Mouse (Mus musculus): ENCODE measurements around the gene Gcg.

The Gcg gene

DNA sequence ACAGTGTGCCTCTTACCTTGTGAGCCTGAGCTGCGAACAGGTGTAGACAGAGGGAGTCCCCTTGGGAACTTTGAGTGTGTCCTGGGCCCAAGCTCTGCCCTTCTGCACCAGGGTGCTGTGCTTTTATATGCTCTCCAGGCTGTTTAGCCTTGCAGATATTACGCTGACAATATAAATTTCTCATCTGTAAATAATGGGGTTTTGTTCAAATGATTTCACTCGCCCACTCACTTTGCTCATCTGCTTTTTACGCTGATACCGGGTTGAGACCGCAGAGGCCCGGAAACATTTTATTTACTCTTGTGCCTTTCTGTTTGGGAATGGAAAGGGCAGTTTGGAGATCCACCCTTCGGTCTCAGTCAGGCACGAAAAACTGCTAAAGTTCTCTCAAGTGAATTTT, at the start of gene Gcg:
Gene Gcg (minus strand): TSS at position 101 of the 400 bp plus-strand sequence.
- no peak for DNase-seq (ENCODE audit: low spot score)

DNA sequence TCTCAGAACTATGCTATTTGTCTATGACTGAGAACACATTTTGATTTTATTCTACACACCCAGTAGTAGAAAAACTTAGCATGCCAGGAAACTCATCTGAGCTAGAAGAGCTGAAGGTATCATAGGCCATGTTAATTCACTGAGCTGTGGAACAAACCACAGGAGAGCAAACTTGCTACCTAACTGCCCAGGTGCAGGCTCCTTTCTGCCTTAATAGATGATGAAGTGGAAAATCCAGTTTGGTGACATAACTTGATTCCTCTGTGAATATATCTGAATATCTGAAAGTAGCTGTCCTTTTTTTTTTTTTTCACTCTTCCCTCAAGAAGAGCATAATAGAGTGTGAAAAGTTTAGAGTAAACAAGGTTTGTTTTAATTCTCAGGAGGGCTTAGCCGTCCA, 47.6 kb upstream of the Gcg start:
- no peak for DNase-seq (ENCODE audit: low spot score)

DNA sequence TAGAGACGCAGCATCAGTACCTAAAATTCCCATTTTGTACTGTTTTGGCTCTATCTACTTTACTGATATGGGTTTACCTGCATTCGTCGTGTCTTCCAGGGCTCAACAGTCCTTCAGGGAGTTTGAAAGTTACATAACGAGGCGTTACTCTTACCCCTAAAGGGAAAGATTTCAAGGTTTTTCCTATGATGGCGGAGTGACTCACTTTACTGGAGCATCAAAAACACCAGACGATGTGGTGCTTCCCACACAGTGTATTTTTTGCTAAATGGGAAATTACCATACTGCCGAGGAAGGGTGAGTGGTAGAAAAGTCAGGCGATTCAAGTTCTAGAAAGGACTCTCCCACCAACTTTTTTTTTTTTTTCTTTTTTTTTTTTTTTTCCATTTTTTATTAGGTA, 42.9 kb upstream of the Gcg start:
- no peak for DNase-seq (ENCODE audit: low spot score)

DNA sequence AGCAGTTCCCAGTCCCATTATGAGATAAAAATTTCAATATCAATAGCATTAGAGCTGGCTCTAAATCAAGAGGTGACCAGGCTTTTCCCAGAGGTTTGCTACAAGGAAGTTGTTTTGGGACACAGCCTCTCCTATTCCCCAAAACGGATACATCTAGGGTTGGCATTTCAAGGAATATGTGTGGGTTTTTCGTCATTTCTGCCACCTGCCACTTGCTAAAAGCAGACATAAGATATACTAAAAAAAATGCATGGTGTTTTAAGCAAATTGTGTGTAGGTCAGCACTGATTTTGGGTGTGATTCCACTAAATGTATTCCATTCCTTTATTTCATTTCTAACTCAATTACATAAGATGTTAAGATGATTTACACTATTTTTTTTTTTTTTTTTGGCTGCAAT, 34.3 kb upstream of the Gcg start:
- no peak for DNase-seq (ENCODE audit: low spot score)

DNA sequence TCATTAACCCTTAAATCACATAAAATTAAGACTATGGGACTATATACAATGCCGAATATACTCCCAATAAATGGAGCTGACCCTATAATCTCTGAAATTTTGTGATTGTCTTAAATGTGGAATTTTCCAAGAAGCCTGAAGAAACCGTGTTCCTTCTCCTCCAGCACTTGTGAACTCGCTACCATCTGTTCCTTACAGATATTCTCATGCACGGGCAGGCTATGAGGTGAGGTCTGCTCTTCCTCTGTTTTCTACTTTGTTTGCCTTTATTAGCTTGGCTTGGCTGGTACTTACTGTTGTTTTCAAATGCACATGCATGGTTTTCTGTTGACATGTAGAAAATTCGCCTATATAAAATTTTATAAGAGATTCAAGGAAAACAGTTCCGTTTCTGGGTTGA, 31.0 kb upstream of the Gcg start:
- no peak for DNase-seq (ENCODE audit: low spot score)

DNA sequence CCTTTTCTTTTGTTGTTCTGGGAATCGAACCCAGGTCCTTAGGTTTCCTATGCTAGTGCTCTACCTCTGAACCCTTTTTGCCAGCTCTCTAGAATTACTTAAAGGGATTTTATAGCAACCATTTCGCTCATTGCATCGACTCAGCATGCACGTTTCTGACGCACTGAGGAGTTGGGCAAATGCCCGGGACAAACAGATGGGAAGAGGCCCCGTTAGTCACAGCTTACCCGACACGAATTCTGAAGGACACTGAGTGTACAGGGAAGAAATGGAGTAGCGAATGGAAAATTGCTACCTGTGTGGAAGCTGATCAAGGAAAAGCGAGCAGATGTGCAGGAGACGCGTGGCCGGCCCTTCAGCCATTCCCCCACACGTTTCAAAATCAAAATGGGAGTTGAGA, 30.0 kb upstream of the Gcg start:
- DNase-seq (ENCODE audit: low spot score), result no peak

DNA sequence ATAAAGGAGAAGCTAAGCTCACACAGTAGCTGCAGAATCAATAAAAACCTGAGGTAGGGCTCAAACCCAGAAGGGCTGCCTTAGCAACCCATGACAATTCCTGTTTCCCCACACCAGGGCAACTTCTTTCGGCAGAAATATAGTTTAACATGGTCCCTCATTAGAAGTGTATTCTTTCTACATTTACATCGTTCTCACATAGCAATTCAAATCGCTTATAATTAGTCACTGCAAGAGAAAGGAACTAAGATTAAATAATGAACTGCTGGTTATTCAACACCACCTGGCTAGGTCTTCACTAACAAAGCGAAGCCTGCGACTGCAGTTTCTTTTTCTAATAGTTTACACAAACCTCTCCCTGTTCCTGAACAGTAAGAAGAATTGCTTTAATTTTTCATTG, 23.7 kb upstream of the Gcg start:
- no peak for DNase-seq (ENCODE audit: low spot score)

DNA sequence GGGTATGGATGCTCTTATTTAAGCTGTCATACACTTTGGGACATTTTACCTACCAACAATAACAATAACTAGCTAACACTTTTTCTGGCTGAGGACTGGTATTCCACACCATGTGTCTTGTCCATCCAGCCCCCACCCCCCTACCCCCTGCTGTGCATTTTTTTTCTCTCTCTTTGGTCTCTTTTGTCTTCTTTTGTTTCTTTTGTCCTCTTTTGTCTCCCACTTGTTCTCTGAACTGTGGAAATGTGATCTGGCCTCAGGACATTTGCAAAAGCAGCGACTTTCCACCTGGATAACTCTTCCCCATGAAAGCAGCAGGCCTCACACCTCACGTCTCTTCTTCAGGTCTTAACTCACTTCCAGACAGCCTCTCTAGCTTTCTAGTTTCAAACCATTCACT, 23.0 kb upstream of the Gcg start:
- no peak for DNase-seq (ENCODE audit: low spot score)

DNA sequence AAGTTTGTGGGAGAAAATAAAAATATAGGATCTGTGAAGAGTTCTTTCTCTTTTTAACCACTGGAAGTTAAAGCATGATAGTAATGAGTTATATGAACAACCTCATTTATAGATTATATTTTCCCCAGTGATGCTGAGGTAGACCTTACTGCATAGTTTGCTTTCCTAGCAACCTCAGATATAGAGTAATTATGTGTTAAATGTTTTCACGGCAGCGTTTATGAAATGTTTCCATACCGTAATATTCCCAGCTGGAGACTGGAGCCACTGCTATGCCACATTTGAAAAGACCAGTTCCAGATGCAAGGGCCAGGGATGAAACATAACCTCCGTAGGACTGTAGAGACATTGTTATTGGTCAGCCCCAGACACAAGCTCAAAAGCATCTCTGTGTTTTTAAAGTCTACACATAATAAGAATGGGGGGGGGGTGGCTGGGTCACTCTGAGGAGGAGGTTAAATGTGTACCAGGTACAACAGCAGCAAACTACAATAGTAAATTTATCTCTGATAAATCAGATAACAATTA, 20.9 kb upstream of the Gcg start:
- DNase-seq (ENCODE audit: low spot score), result no peak

DNA sequence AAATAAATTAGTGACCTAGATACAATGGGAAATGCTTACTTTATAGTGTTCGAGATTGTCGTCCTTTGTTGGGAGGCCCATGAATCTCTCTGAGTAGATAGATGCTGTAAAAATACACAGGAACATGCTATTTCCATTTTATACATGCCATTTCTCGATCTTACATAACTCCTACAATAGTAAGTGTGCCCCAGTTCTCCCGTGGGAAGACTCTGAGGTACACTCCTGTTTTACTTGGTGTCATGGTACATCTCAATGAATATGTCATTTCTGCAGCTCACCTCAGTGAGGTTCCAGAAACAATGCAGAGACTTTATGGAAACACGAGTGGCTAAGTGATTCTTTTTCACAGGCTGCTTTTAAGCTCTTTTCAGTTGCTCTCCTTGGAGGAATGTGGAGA, 19.9 kb upstream of the Gcg start:
- no peak for DNase-seq (ENCODE audit: low spot score)

DNA sequence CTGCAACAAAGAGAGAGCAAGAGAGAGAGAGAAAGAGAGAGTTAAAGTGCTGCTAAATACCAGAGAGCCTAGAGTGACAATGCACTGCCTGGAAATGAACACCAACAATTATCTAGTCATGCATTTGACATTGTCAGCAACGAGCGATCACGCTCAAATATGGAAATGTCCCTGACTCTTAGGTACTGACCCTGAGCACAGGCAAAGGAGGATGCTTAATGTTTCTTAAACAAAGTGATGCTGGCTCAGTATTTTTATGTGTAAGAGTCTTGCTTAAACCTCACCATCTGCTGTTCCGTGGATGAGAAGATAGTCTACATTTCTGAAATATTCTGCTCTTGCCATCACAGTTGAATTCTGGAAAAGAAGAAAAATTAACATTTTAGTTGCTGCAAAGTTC, 19.1 kb upstream of the Gcg start:
- DNase-seq (ENCODE audit: low spot score), result no peak

DNA sequence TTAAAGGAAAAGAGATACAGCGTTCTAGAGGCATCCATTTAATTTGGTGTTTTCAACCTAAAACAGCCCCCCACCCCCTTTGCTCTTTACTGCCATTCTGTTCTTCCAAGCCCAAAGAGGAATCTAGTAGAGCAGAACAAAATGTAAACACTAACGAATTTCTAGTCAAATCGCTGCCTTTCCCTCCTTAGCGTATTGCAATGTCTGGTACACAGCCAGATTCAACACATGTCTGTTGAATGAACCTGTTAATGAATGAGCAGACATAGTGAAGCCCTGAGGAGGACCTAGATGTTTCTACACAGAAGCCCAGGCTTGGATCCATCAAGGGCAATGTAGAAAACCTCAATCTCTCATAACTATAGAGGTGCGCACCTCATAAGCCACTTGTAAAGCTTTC, 15.4 kb upstream of the Gcg start:
- no peak for DNase-seq (ENCODE audit: low spot score)

DNA sequence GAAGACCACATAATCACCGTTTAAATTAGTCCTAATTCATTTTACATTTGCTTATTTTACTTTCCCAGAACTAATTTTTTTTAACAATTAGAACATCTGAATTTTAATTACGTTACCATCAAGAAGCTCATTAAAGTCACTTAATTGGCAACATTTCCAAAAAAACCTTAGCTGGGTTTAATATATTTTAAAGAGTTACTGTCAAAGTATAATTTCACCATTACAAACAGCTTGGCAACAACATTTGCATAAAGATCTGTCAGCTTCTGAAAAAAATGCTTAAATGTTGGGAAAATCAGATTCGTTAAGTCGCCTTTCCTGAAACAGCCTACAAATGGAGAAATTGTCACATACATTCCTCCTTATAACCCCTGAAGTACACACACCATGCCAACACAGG, 14.6 kb upstream of the Gcg start:
- DNase-seq (ENCODE audit: low spot score), result no peak

DNA sequence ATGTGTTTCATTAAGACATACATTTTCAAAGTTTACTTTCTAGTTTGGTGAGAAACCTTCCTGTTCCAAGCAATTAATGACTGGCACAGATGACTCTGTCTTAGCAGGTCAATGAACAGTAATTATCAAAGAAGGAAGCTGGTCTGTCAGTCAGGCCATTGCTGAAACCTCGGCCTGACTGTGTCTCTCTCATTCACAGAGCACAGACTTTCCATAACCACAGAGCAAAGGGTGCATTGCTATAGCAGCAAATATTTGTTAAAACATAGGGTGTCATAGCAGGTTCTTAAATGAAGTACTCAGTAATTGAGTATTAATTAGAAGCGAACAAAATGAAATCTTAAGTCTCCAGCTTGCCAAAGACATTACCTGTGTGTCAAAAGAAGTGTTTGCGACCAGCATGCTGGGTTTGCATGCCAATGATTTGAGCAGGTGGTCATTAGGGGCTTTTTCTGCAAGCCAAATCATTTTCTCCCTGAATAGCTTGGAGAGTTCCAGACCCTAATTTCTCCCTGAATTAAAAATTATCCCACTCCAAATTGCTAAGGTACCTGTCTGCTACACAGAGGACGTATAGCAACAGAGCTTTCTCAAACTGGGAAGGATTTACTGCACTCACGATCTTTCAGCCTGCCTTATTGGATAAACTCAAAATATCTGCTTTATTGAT, 14.0 kb upstream of the Gcg start:
- no peak for DNase-seq (ENCODE audit: low spot score)

DNA sequence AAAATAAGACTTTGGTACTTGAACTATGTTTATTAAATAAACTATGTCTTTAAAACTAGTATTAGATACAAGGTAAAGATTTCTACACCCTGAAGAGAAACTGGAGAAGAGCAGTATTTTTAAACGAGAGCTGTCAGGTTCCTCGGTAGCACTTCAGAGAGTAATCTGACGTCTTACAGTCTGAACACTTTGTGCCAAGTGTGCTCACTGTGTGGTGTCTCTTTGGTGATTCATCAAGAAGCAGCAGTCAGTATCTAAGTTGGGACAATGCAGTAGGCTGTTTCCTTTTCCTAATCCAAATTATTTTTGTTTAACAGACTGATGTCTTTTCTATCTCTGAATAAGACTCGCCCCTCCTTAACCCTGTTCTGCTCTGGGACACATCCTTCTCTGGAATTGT, 12.0 kb upstream of the Gcg start:
- DNase-seq (ENCODE audit: low spot score), result no peak

DNA sequence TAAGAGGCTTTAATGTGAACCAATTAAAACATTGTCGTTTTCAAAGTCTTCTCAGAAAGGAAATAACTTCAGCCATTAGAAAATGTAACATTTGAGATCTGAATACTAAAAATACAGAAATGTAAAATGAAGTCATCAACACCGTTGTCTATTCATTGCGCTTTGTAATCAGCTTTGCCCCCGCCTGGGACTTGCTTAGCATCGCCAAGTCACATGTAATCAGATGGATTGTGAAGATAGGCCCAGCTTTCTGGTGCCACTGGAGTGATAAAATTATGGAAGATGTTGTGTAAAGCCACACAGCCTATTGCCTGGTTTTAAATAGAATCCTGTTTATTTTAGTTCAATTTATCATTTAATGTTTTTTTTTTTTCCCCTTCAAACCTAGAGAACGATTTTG, 6.4 kb upstream of the Gcg start:
- no peak for DNase-seq (ENCODE audit: low spot score)

DNA sequence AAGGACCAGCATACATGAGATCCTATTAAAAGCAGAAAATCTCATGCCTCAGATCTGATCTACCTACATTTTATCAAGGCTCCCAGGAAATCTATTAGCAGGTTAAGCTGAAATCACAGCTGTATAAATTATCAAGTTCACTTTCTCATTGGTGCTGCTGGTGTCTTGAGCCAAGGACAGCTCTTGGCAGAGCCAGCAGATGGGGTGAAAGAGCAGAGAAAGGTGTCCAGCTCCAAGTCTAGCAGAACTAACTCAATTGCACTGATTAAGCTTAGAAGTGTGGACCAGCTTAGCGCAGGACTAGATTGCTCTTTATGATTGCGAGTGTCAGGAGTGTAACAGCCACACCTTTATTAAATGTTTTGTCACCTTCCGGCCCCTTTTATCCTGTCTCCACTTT, 1.5 kb upstream of the Gcg start:
- DNase-seq (ENCODE audit: low spot score), result peak; percentile 9

DNA sequence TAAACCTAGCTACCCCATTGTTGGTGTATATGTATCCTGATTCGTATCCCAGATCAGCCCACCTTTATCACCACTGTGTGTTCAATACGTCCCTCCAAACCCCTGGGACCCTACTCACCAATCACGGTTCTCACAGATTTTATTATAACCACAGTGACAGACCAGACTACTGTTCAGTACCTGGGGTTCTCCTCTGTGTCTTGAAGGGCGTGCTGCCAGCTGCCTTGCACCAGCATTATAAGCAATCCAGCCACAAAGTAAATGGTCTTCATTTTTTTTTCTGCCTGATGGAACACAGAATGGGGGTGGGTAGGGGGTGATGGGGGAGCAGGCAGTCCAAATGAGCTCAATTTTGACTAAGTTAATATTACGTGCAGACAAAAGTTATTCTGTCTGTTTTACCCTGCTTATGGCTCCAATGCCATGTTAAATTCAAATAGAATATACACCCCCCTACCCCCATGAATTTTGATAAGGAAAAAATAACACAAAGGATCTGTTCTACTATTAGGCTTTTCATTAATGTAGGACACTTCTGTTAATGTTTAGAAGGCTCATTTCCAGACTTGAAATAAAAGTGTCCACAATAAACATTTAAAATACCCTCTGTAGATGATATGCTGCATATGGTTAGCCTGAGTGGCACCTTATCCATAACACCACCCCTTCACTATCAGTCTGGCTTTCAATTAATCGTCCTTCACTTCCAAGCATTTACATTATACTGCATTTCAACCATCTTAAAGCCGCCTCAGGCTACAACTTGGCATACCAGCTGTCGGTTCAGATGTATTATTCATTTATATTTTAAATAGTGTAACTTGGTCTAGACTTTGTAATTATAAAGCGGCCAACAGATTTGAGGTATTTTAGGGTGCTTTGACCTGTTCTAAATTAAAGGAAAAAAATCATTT, 2.9 kb downstream of the Gcg start:
- no peak for DNase-seq (ENCODE audit: low spot score)

DNA sequence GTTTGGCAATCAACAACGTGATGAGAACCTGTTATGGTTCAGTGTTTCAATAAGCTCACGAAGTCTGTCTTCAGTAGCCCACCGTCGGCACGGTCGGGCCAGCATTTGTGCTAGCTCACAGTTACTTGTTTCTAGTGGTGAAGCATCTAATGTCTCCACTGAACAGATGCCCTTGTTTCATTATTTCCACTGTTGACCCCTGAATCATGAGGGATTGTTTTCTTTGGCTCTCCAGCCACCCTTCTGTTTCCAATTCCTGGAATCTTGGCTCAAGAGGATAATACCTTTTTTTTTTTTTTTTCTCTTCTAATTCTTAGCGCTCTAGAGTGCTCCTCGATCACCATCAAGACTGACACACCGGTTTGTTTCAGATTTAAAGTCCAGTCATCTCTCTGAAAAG, 13.9 kb downstream of the Gcg start:
- no peak for DNase-seq (ENCODE audit: low spot score)

DNA sequence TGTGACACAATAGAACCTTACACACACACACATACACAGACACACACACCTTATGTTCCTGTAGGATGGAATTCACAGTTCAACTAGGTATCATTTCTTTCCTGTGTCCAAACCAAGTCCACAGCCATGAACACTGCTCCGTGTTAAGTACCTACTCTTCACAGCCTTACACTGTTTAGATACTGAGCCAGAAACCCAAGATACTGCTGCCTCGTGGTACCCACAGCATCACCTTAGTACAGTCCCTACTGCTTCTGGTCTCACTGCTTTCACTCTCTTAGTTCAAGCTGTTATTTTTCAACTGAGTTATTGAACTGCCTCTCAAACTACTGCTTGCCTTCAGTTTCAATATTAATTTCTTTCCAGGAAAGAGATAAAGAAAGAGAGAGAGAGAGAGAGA, 20.2 kb downstream of the Gcg start:
- DNase-seq (ENCODE audit: low spot score), result no peak

DNA sequence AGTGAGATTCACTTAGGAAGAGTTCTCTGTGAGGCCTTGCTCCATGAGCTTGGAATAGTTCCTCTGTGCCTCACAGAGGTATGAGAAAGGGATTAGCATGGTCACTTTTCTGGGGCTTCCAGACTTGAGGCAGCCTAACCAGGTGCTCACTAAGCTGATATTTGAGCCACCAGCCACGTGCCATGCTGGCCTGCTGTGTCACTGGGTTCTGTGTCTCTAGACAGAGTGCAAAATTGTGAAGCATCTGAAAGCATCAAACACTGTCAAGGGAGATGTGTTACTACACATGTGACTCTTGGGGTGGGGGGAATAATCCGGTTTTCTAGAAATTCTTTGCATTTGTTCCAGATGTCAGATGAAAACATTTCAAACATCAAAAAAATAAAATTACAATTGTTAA, 21.3 kb downstream of the Gcg start:
- DNase-seq (ENCODE audit: low spot score), result no peak

DNA sequence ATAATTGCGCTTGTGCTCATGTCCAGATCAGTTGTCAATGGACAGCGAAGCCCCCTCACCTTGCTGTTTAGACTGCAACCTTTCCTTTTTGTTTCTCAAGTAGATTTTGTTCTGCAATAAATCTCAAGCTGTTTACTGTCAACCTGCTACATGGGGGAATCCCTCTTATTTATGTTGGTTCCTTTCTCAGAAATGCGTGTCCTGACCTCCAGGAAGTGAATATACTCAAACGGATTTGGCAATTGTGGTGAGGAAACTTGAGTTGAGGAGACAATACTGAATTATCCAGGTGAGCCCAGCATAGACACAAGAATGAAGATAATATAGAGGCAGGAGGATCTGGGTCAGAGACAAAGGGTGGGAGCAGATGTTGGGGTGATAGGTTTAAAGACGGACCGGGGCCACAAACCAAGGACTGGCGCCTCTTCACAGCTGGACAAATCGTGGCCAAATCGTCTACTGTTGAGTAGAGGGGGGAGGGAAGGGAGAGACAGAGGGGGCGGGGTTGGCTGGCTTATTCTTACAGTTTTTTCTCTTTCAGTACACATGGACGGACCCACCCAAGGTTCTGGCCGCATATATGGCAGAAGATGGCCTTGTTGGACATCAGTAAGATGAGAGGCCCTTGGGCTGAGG, 22.5 kb downstream of the Gcg start:
- DNase-seq (ENCODE audit: low spot score), result no peak

DNA sequence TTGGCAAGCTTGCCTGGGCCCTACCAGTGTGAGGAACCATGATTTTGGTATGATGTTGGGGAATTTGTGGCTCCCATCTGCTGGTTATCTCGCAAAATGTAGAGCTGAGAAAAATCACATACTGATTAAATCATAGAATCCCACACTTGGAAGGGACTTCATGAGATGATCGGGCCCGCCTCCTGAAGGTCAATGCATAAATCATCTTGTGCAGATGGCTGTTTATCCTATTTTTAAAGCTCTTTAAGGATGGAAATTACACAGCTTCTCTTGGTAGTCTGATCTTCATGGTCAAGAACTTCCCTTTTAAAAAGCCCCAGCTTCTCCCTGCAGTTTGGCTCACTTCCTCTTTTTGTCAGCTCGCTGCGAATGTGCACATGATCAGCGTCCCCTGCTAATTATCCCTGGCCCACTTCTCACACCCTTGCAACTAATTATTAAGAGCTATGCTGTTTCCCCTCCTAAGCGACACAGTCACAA, 23.2 kb downstream of the Gcg start:
- no peak for DNase-seq (ENCODE audit: low spot score)
